Mouse (Mus musculus): ENCODE data around the gene Tac4.

Tac4 gene

DNA sequence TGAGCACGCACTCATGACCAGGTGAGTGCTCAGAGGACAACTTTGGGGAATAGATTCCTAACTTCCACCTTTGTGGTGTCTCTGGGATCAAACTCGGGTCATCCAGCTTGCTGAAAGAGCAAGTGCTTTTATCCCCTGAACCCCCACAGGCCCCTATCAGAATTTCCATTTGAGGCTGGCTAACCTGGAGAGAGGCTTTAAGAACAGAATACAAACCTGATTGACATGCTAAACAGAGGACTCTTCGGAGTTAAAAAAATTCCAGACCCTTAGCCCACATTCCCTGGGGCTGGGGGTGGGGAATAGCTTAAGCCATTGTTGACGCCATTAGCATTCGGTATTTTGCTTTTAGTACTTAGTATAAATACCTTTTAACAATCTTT is 50.1 kb downstream of the Tac4 start:
- DNase-seq (ENCODE audit: low read depth, low spot score), result no peak

DNA sequence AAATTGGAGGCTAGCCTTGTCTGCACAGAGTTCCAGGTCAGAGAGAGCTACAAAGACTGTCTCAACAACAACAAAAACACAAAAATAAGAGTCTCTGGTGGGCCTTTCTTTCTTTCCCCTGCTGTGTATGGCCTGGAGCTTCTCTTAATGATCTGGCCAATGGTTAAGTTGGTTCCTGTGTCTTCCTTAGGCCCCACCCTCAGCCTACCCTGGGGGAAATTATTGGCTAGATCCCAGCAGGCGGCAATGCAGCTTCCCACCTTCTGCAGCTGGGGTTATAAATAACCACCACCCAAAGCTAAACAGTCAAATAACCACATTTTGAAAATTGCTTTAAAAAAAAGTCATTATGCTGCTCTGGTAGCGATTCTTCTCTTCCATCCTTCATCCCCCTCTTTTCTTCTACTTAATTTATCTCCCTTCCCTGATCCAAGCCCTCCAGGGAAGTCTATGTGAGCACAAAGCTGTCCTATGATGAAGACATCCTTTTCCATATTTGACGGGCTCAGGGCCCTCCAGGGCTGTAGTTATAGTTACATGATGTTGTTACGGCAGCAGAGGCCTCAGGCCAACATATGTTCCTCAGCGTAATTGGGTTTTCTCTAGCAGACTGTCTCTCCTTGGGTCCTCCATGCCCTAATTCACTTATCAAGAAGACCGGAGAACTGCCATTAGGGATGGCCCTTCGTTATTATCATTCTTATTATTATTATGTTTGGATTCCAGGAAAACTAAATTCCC is 54.1 kb downstream of the Tac4 start:
- DNase-seq (ENCODE audit: low read depth, low spot score), result no peak

DNA sequence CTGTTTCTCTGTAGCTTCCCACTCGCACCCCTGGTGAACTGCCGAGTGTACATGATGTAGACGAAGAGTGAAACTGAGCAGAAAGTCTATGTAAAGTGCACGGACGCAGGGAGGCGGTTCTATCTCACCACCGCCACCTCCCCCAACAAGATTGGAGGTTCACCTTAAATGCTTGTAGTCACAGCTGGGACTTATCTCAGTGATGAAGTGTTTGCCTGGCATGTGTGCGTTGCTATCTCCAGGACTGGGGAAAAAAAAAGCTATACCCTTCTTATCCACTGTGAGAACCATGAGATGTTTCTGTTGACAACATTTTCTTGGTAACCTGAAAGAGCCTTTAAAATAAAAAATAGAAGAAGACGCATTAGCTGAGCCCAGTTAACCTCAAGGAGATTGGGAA is 56.8 kb downstream of the Tac4 start:
- no peak for DNase-seq (ENCODE audit: low read depth, low spot score)
